Mouse (Mus musculus): Measurements from ENCODE around the gene Gusb. TPM values are rescaled to one million over a fixed set of nuclear protein-coding genes. Genes with fewer than 3 reads are reported as not detected.
A peak's percentile ranks its signal among the peaks of the same experiment; 100 is the strongest.

The Gusb gene
- polyA plus RNA-seq, 1 experiment from 2014 or later: 20.6 TPM

DNA sequence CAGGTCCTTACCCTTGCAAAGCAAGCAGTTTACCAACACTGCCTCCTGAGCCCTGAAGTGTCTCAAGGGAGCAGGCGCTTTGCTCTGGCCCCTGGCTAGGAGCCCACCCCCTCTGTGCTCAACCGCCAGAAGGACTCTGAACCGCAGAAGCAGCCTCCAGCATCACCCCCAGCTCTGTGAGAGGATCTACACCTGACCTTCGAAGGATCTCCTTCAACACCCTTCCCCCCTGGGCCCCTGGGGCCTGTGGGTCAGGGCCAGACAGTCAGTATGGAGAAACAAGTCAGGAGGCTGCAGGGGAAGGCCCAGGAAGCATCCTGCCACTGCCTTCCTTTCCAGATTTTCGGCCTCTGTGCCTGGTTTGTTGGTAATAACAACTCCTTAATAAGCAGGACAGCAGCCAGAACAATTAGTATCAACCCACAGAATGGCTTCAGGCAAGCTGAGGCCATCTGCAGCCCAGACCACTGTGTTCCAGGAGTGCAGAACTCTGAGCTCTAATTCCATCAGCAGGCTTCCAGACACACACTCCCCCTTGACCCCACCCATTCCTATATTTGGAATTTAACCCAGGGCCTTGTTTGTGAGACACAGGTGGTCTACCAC is 18.6 kb upstream of the Gusb start:
- no peaks in the 10 kb centered on the region for H3K27me3 ChIP-seq
- H3K9me3 ChIP-seq: no peaks in the 10 kb centered on the region
- no peak overlapping the region for H3K4me2 ChIP-seq
- H3K9ac ChIP-seq: no peak overlapping the region
- no peak overlapping the region for H3K27ac ChIP-seq
- H3K36me3 ChIP-seq (replicated peaks): no peaks in the 10 kb centered on the region
- WGBS: 74% methylated on average over 5 of the region's 5 CpGs
- peaks cover 8% of the 10 kb centered on the region; the same call in 1 of the 2 replicates for H3K4me1 ChIP-seq
- no peak for ATAC-seq (ENCODE audit: low FRiP score)
- H3K4me3 ChIP-seq (replicated peaks): no peak overlapping the region

DNA sequence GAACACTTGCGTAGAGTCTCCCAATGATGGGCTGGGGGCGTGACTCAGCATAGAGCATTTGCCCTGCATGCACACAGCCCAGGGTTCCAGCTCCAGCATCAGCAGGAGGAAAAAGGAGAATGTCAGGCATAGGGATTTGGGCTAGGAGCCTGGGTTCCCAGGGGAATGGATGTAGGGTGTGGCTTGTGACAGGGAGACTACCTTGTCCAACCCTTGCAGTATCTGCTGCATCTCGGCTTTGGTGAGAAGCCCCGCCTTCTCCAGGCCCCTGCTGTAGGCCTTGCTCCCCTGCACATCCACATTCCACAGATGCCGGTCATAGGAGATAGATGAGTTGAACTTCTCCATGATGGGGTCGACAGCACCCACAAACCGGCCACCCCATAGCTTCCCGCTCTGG is 16.6 kb upstream of the Gusb start:
- no peak overlapping the region for H3K27ac ChIP-seq
- 76% methylated on average over 8 of the region's 8 CpGs for WGBS
- H3K9ac ChIP-seq: no peak overlapping the region
- no peaks in the 10 kb centered on the region for H3K9me3 ChIP-seq
- peaks cover 7% of the 10 kb centered on the region; the same call in 1 of the 2 replicates for H3K4me1 ChIP-seq
- H3K36me3 ChIP-seq (replicated peaks): peaks cover 14% of the 10 kb centered on the region
- H3K4me3 ChIP-seq (replicated peaks): no peak overlapping the region
- H3K4me2 ChIP-seq: no peak overlapping the region
- no peak for ATAC-seq (ENCODE audit: low FRiP score)
- no peaks in the 10 kb centered on the region for H3K27me3 ChIP-seq

DNA sequence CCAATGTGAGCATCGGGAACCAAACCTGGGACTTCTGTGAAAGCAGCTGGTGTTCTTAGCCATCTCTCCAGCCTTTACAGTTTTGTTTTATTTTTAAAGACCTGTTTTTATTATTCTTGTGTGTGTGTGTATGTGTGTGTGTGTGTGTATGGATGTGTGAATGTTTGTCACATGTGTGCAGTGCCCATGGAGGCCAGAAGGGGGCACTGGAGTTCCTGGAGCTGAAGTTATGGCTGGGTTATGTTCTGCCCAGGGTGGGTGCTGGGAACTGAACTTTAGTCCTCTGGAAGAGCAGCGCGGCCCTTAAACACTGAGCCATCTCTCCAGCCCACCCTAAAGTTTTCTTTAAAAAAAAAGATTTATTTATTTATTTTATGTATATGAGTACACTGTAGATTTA is 12.3 kb upstream of the Gusb start:
- no peaks in the 10 kb centered on the region for H3K4me1 ChIP-seq
- H3K9me3 ChIP-seq: 0 out of 2 replicates have a peak, but pooled peaks cover 12% of the 10 kb centered on the region
- no peak for ATAC-seq (ENCODE audit: low FRiP score)
- no peak overlapping the region for H3K9ac ChIP-seq
- peaks cover 33% of the 10 kb centered on the region for H3K36me3 ChIP-seq (replicated peaks)
- no peak overlapping the region for H3K4me2 ChIP-seq
- no peak overlapping the region for H3K27ac ChIP-seq
- no peak overlapping the region for H3K4me3 ChIP-seq (replicated peaks)
- WGBS: 98% methylated on average over 3 of the region's 3 CpGs
- no peaks in the 10 kb centered on the region for H3K27me3 ChIP-seq

DNA sequence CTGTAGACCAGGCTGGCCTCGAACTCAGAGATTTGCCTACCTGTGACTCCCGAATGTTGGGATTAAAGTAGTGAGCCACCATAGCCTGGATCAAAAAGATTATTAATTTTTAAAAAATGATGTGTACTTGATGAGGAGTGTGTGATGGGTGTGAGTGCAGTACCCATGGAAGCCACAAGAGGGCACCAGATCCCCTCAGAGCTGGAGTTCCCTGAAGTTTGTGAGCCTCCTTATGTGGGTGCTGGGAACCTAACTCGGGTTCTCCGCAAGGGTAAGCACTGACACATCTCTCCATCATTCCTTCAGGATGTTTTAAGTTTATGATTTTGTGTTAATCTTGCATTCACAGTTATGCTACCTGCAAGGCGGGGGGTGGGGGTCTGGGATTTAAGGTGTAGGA is 8.1 kb upstream of the Gusb start:
- no peak overlapping the region for H3K27ac ChIP-seq
- no peak overlapping the region for H3K4me2 ChIP-seq
- no peaks in the 10 kb centered on the region for H3K4me1 ChIP-seq
- H3K9ac ChIP-seq: no peak overlapping the region
- no peaks in the 10 kb centered on the region for H3K27me3 ChIP-seq
- WGBS: 94% methylated on average over 5 of the region's 5 CpGs
- no peak overlapping the region for H3K4me3 ChIP-seq (replicated peaks)
- peaks cover 33% of the 10 kb centered on the region for H3K36me3 ChIP-seq (replicated peaks)
- peaks cover 14% of the 10 kb centered on the region; the same call in 1 of the 2 replicates for H3K9me3 ChIP-seq
- ATAC-seq (ENCODE audit: low FRiP score): no peak

DNA sequence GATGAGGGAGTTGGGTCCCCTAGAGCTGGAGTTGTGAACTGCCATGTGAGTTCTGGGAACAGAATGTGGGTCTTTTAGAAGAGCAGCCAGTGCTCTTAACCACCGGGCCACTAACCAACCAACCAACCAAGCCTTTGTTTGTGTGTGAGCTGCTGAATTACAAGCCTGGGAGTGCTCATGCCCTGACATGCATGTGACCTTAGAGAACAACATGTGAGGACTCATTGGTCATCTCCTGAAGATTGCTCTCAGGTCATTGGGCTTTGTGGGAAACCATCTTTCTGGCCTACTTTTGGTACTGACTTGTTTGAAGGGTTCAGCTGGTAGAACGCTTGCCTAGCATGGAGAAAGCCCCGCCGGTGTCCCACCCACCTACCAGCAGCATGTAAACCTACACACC is 6.9 kb upstream of the Gusb start:
- H3K36me3 ChIP-seq (replicated peaks): peaks cover 22% of the 10 kb centered on the region
- ATAC-seq (ENCODE audit: low FRiP score): no peak
- 96% methylated on average over 4 of the region's 4 CpGs for WGBS
- H3K27me3 ChIP-seq: no peaks in the 10 kb centered on the region
- H3K9ac ChIP-seq: no peak overlapping the region
- peaks cover 24% of the 10 kb centered on the region; the same call in 1 of the 2 replicates for H3K9me3 ChIP-seq
- H3K4me1 ChIP-seq: no peaks in the 10 kb centered on the region
- H3K4me2 ChIP-seq: no peak overlapping the region
- H3K27ac ChIP-seq: no peak overlapping the region
- H3K4me3 ChIP-seq (replicated peaks): no peak overlapping the region

DNA sequence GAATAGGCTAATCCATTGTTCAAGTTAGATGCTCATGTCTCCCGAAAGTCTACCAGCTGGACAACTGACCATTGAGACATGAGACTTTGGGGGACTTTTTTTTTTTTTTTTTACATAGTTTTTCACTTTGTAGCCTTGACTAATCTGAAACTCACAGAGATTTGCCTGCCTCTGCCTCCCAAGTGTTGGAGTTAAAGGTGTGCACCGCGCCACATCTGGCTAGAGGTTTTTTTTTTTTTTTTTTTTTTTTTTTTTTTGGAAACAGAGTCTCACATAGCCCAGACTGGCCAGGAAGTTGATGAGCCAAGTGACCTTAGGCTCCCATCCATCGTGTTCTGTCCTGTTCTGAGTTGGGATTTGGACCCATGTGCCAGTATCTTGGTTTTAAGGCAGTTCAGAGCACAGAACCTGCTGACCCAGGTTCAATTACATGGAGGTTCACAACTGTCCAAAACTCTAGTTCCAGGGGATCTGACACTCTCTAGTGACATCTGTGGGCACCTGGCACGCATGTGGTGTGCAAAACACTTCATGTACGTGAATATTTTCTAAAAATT is 5.3 kb upstream of the Gusb start:
- H3K27ac ChIP-seq: no peak overlapping the region
- no peak for ATAC-seq (ENCODE audit: low FRiP score)
- H3K9me3 ChIP-seq: peaks cover 25% of the 10 kb centered on the region; the same call in 1 of the 2 replicates
- no peak overlapping the region for H3K4me2 ChIP-seq
- 81% methylated on average over 6 of the region's 6 CpGs for WGBS
- no peaks in the 10 kb centered on the region for H3K4me1 ChIP-seq
- H3K36me3 ChIP-seq (replicated peaks): peaks cover 17% of the 10 kb centered on the region
- no peak overlapping the region for H3K4me3 ChIP-seq (replicated peaks)
- H3K27me3 ChIP-seq: peaks cover 4% of the 10 kb centered on the region; the same call in 1 of the 2 replicates
- H3K9ac ChIP-seq: no peak overlapping the region

DNA sequence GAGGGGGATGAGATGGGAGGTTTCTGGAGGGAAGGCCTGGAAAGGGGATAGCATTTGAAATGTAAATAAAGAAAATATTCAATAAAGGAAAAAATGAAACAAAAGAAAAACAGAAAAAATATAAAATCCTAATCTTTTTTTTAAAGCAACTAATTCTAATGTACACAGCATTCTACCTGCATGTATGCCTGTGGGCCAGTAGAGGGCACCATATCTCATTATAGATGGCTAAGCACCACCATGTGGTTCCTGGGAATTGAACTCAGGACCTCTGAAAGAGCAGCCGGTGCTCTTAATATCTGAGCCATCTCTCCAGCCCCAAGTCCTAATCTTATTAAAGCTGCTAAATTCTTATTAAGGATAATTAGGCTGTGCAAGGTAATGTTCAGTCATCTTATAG is 4.5 kb upstream of the Gusb start:
- no peak for ATAC-seq (ENCODE audit: low FRiP score)
- Histone ChIP-seq H3K4me1 (peaks cover 6% of the 10 kb centered on the region; the same call in 1 of the 2 replicates), H3K4me2 (no peak overlapping the region), H3K27ac (no peak overlapping the region), H3K36me3 (replicated peaks) (peaks cover 14% of the 10 kb centered on the region), H3K9ac (no peak overlapping the region), H3K4me3 (replicated peaks) (no peak overlapping the region), H3K9me3 (peaks cover 25% of the 10 kb centered on the region; the same call in 1 of the 2 replicates), H3K27me3 (peaks cover 4% of the 10 kb centered on the region; the same call in 1 of the 2 replicates)
- 88% methylated on average over 1 of the region's 1 CpGs for WGBS

DNA sequence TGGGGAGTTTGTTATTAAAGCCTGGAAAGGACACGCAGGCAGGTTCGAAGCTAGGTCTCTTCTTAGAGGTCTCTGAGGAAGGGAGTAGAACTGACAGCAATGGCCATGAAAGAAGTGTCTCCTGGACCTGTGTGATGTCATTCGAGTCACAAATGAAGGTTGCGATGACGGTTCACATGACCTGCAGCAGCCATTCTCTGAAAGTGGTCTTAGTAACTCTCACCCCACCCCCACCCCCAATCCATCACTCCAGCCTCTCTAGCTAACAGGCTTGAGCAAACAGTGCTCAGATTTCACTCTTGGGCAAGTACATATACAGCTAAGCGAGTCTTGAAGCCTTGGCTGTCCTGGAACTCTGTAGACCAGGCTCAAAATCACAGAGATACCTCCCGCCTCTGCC is 380 bp upstream of the Gusb start:
- Histone ChIP-seq H3K27me3 (peaks cover 4% of the 10 kb centered on the region; the same call in 1 of the 2 replicates), H3K9ac (no peak overlapping the region), H3K27ac (no peak overlapping the region), H3K4me1 (peaks cover 14% of the 10 kb centered on the region), H3K4me2 (peak overlapping the region; percentile 71), H3K4me3 (replicated peaks) (no peak overlapping the region), H3K36me3 (replicated peaks) (no peaks in the 10 kb centered on the region), H3K9me3 (peaks cover 14% of the 10 kb centered on the region; the same call in 1 of the 2 replicates)
- 73% methylated on average over 7 of the region's 7 CpGs for WGBS
- ATAC-seq (ENCODE audit: low FRiP score): no peak

DNA sequence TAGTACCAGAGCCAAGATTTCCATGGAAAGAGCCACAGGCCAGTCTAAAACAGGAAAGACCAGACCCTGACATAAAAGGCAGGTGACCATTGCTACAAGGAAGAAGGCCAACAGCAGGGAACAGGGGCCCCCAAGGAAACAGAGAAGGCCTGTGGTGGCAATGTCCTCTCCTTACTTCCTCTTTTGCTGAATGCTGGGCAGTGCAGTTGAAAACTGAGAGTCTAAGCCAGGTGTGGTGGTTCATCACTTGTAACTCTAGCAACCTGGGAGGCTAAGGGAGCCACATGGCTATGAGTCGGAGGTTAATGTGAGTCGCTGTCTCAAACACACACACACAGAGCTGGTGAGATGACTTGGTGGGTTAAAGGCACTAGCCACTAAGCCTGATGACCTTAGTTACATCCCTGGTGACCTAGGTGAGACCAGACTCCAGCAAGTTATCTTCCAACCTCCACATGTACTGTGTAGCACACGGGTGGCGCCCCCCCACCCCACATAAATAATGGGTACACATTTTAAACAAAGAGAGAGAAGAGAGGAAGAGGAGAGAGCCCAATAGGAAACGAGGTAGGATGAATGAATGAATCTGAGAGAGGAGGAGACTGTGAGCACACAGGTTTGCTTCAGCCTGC is 1.4 kb downstream of the Gusb start:
- ATAC-seq (ENCODE audit: low FRiP score): no peak
- Histone ChIP-seq H3K4me1 (peaks cover 14% of the 10 kb centered on the region), H3K4me3 (replicated peaks) (peak overlapping the region; percentile 52), H3K27ac (no peak overlapping the region), H3K9me3 (peaks cover 14% of the 10 kb centered on the region; the same call in 1 of the 2 replicates), H3K27me3 (peaks cover 4% of the 10 kb centered on the region; the same call in 1 of the 2 replicates), H3K36me3 (replicated peaks) (no peaks in the 10 kb centered on the region), H3K9ac (no peak overlapping the region), H3K4me2 (peak overlapping the region; percentile 71)
- 74% methylated on average over 5 of the region's 5 CpGs for WGBS

DNA sequence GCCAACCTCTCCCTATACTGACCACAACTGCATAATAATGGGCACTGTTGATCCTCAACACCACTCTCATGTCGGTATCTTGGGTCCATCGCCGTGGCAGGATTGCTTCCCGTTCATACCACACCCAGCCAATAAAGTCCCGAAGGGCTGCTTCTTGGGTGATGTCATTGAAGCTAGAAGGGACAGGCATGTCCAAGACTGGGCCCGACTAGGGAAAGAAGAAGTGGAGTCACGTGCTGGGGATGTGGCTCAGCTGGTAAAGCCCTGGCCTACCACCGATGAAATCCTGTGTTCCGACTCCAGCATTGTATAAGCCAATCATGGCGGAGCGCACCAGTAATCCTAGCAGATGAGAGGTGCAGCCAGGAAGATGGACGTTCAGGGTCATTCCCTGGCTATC is 2.1 kb downstream of the Gusb start:
- WGBS: 94% methylated on average over 12 of the region's 12 CpGs
- H3K27me3 ChIP-seq: peaks cover 4% of the 10 kb centered on the region; the same call in 1 of the 2 replicates
- no peak overlapping the region for H3K9ac ChIP-seq
- H3K4me3 ChIP-seq (replicated peaks): no peak overlapping the region
- no peak overlapping the region for H3K4me2 ChIP-seq
- H3K27ac ChIP-seq: no peak overlapping the region
- H3K4me1 ChIP-seq: peaks cover 14% of the 10 kb centered on the region
- no peaks in the 10 kb centered on the region for H3K36me3 ChIP-seq (replicated peaks)
- H3K9me3 ChIP-seq: 0 out of 2 replicates have a peak, but pooled peaks cover 10% of the 10 kb centered on the region
- ATAC-seq (ENCODE audit: low FRiP score): no peak

DNA sequence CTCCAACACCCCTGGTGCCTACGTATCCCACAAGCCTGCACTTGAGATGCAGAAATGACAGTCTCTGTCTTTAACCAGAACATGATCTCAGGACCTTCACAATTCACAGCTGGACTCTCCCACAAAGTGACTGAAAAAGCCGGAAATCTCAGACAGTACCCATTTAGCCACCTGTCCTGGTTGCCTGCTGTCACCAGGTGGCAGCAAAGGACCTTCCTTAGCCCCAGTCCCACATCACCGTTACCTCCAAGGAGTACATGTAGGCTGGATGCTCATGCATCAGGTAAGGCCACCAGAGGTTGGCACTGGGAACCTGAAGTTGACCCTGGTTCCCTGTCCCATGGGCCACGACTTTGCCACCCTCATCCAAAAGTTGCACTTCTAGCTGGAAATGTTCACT is 3.8 kb downstream of the Gusb start:
- ATAC-seq (ENCODE audit: low FRiP score): no peak
- peaks cover 14% of the 10 kb centered on the region for H3K4me1 ChIP-seq
- H3K4me2 ChIP-seq: no peak overlapping the region
- H3K9me3 ChIP-seq: no peaks in the 10 kb centered on the region
- WGBS: 35% methylated on average over 4 of the region's 4 CpGs
- H3K27me3 ChIP-seq: peaks cover 4% of the 10 kb centered on the region; the same call in 1 of the 2 replicates
- H3K36me3 ChIP-seq (replicated peaks): no peaks in the 10 kb centered on the region
- no peak overlapping the region for H3K9ac ChIP-seq
- H3K4me3 ChIP-seq (replicated peaks): no peak overlapping the region
- H3K27ac ChIP-seq: no peak overlapping the region

DNA sequence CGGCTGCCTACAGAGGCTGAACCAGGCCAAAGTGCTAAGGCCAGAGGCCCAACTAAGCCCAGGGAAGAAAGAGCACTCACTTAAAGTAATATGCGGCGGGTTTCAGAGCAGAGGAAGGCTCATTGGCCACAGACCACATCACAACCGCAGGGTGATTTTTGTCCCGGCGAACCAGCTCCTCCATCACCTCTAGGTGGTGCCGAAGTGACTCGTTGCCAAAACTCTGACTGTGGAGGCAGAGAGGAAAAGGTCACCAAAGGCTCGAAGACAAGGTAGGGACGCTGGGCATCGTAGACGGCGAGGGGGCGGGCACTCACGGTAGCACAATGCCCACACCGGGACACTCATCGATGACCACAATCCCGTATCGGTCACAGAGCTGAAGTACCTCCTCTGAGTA is 5.1 kb downstream of the Gusb start:
- Histone ChIP-seq H3K36me3 (replicated peaks) (no peaks in the 10 kb centered on the region), H3K9me3 (no peaks in the 10 kb centered on the region), H3K4me3 (replicated peaks) (no peak overlapping the region), H3K27ac (no peak overlapping the region), H3K4me2 (no peak overlapping the region), H3K9ac (no peak overlapping the region), H3K27me3 (no peaks in the 10 kb centered on the region), H3K4me1 (peaks cover 11% of the 10 kb centered on the region; the same call in 1 of the 2 replicates)
- WGBS: 78% methylated on average over 19 of the region's 19 CpGs
- ATAC-seq (ENCODE audit: low FRiP score): no peak
